Mouse (Mus musculus): Measurements from ENCODE around the gene Hsf5. TPM values are rescaled to one million over a fixed set of nuclear protein-coding genes. Genes with fewer than 3 reads are reported as not detected.

The Hsf5 gene
- polyA plus RNA-seq, 1 experiment from 2014 or later, result 0.31 TPM

DNA sequence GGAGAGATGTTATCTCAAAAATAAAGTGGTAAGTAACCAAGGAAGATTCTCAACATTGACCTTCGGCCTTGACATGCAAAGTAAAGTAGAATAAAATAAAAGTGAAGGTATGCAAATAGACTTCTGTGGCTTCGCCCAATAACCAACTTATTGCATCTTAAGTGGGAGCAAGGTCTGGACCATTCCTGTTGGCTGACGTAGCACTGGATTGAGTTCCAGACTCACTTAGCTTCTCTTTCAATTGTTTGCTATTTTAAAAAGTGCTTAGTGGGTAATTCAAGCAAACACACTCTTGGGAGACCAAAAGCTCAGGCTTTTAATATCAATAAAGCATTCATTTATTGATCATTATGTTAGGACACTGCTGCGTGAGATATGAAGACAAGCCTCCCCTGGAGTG is 81.2 kb downstream of the Hsf5 start:
- no peaks in the 10 kb centered on the region for H3K36me3 ChIP-seq
- no peaks in the 10 kb centered on the region for H3K27me3 ChIP-seq
- H3K27ac ChIP-seq, result no peak overlapping the region
- H3K4me1 ChIP-seq, result no peaks in the 10 kb centered on the region
- H3K4me3 ChIP-seq, result no peak overlapping the region
- WGBS, result 90% methylated on average over 4 of the region's 4 CpGs
- no peak for ATAC-seq (ENCODE audit: insufficient number of reproducible peaks, insufficient read depth, low FRiP score, low TSS enrichment)
- no peak overlapping the region for H3K9ac ChIP-seq
- no peaks in the 10 kb centered on the region for H3K9me3 ChIP-seq
- H3K4me2 ChIP-seq (replicated peaks), result no peak overlapping the region

DNA sequence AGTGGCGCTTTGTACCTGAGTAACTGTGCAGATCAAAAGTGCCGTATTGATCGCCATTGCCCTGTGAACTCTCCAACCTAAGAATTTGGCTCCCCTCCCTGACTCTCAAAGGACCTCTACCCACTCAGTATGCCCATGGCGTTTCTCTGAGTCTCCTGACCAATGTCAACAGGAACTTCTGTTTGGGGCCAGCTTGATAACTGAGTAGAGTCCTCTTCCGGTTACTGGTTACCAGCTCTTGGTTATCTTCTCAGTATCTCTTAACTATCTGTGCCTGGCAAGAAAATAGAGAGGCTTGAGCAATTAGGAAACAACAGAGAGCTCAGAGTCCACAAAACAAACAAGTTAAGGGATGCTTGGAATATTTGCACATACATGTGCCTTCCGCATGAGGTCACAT is 84.1 kb downstream of the Hsf5 start:
- H3K9ac ChIP-seq, result no peak overlapping the region
- no peak for ATAC-seq (ENCODE audit: insufficient number of reproducible peaks, insufficient read depth, low FRiP score, low TSS enrichment)
- no peaks in the 10 kb centered on the region for H3K9me3 ChIP-seq
- no peak overlapping the region for H3K4me2 ChIP-seq (replicated peaks)
- no peak overlapping the region for H3K4me3 ChIP-seq
- 86% methylated on average over 6 of the region's 6 CpGs for WGBS
- H3K27me3 ChIP-seq, result no peaks in the 10 kb centered on the region
- no peaks in the 10 kb centered on the region for H3K4me1 ChIP-seq
- no peaks in the 10 kb centered on the region for H3K36me3 ChIP-seq
- H3K27ac ChIP-seq, result no peak overlapping the region

DNA sequence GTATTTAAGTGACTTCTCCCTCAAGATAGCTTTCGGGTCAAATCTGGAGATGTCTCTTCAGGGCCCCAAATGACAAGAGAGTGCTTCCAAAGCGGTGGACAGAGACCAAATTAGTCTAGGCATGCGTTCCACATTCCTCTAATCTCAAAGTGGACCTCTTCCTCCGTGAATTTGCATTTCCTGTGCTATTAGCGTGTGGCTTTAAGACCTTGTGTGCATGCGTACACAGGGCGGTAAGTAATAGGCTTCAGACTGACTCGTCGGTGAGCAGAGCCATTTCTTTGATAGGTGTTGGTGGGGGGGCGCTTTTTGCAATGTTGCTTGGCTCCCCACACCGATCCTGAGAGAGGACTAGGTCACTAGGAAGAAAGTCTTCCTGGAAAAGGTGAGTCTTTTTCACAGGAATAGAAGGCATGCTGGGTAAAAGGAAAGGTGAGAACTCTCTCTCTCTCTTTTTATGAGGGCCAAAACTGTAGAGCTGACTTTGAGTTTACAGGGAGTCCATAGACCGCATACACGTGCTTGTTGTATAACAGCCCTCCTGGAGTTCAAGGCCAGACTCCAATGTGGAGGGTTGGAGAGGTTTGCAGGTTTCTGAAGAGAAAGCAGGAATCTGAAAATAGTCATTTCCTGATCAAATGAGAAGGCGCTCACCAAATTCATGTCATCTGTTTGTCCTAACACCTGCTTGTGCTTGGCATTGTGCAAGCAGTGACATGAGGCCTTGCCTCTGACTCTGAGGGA is 85.1 kb downstream of the Hsf5 start:
- no peak for ATAC-seq (ENCODE audit: insufficient number of reproducible peaks, insufficient read depth, low FRiP score, low TSS enrichment)
- no peaks in the 10 kb centered on the region for H3K36me3 ChIP-seq
- H3K27me3 ChIP-seq, result no peaks in the 10 kb centered on the region
- H3K4me3 ChIP-seq, result no peak overlapping the region
- H3K27ac ChIP-seq, result no peak overlapping the region
- H3K4me1 ChIP-seq, result no peaks in the 10 kb centered on the region
- no peaks in the 10 kb centered on the region for H3K9me3 ChIP-seq
- H3K9ac ChIP-seq, result no peak overlapping the region
- no peak overlapping the region for H3K4me2 ChIP-seq (replicated peaks)
- 76% methylated on average over 14 of the region's 14 CpGs for WGBS

DNA sequence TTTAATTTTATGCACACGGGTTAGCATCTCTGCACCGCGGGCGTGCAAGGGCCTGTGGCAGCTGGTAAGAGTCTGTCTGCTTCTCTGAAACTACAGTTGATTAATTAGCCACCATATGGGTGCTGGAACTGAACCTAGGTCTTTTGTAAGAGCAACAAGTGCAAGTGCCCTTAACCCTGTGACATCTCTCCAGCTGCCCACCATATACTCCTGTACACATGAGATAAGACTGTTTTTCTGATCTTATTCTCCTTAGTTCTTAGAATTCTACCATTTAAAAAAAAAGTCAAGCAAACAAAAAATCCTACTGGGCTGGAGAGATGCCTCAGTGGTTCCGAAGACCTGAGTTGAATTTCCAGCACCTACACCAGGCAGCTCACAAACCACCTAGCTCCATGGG is 86.7 kb downstream of the Hsf5 start:
- no peak for ATAC-seq (ENCODE audit: insufficient number of reproducible peaks, insufficient read depth, low FRiP score, low TSS enrichment)
- Histone ChIP-seq H3K27me3 (no peaks in the 10 kb centered on the region), H3K4me2 (replicated peaks) (no peak overlapping the region), H3K36me3 (no peaks in the 10 kb centered on the region), H3K27ac (no peak overlapping the region), H3K9me3 (no peaks in the 10 kb centered on the region), H3K4me3 (no peak overlapping the region), H3K4me1 (no peaks in the 10 kb centered on the region), H3K9ac (no peak overlapping the region)
- WGBS, result 87% methylated on average over 5 of the region's 5 CpGs

DNA sequence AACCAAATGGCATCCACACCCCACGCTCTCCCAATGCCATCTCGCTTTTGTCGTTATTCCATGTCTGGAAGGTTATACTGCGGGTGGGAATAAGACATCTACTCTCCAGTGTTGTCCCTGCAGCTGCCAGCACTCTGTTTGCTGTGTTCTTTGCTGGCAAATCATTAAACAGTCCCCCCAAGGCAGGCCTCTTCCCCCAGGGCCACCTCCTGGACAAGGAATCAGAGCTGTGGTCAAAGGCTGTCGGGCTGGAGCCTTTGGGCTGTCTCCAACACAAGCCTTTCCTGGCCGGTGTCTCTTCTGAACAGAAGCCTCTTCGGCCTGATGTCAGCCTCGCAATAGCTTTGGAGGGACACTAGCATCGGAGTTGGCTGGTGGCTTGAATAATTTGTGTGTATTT is 87.3 kb downstream of the Hsf5 start:
- Histone ChIP-seq H3K27ac (no peak overlapping the region), H3K9me3 (no peaks in the 10 kb centered on the region), H3K4me3 (no peak overlapping the region), H3K4me1 (peaks cover under 1% of the 10 kb centered on the region; the same call in 1 of the 2 replicates), H3K27me3 (no peaks in the 10 kb centered on the region), H3K4me2 (replicated peaks) (no peak overlapping the region), H3K36me3 (no peaks in the 10 kb centered on the region), H3K9ac (no peak overlapping the region)
- no peak for ATAC-seq (ENCODE audit: insufficient number of reproducible peaks, insufficient read depth, low FRiP score, low TSS enrichment)
- WGBS, result 91% methylated on average over 9 of the region's 9 CpGs

DNA sequence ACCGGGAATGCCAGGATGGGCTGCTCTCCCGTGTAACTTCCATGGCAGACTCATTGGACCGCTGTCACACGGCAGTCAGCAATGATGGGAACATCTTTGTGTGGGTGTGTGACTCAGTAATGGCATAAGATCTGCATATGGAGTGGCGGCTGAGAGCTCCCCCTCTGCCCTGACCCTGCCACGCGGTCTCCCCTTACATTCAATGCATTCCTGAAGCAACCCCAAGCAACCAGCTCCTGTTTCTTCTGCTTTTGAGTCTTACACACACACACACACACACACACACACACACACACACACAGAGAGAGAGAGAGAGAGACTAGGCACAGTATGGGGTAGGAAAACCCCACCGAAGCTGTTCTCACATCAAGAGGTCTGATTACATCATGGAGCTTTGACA is 90.6 kb downstream of the Hsf5 start:
- Histone ChIP-seq H3K9me3 (no peaks in the 10 kb centered on the region), H3K36me3 (no peaks in the 10 kb centered on the region), H3K4me1 (peaks cover 5% of the 10 kb centered on the region; the same call in 1 of the 2 replicates), H3K4me2 (replicated peaks) (no peak overlapping the region), H3K9ac (no peak overlapping the region), H3K4me3 (no peak overlapping the region), H3K27ac (0 out of 2 replicates have a peak overlapping the region, but pooled peaks have one; percentile 11), H3K27me3 (no peaks in the 10 kb centered on the region)
- no peak for ATAC-seq (ENCODE audit: insufficient number of reproducible peaks, insufficient read depth, low FRiP score, low TSS enrichment)
- 49% methylated on average over 8 of the region's 8 CpGs for WGBS

DNA sequence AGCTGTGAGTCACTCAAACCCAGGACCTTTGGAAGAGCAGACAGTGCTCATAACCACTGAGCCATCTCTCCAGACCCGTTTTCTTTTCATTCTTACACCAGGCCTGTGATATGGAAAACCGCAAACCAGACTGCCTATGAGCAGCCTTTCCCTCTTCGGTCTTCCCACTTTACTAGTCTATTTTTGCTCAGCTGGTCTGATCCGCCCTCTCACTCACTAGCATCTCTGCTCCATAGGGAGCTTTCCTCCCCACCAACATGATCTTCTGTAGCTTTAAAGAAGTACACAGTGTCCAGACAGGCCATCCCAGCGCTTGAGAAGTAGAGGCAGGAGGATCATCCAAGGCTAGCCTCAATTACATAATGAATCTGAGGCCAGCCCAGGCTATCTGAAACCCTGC is 92.0 kb downstream of the Hsf5 start:
- no peak overlapping the region for H3K9ac ChIP-seq
- ATAC-seq (ENCODE audit: insufficient number of reproducible peaks, insufficient read depth, low FRiP score, low TSS enrichment), result no peak

More for the DNA sequence above, 92.0 kb downstream of the Hsf5 start:
- H3K9me3 ChIP-seq, result no peaks in the 10 kb centered on the region
- peak overlapping the region; percentile 69; the same call in 1 of the 2 replicates for H3K27ac ChIP-seq
- no peak overlapping the region for H3K4me3 ChIP-seq
- H3K4me1 ChIP-seq, result peaks cover 5% of the 10 kb centered on the region; the same call in 1 of the 2 replicates
- H3K36me3 ChIP-seq, result no peaks in the 10 kb centered on the region
- no peaks in the 10 kb centered on the region for H3K27me3 ChIP-seq
- no peak overlapping the region for H3K4me2 ChIP-seq (replicated peaks)
- WGBS, result 80% methylated on average over 5 of the region's 5 CpGs

Other genes with a start within 250 kb of the Hsf5 start
- 10.6 TPM in 2 replicates for gene Rad51c, start 212.2 kb upstream of the Hsf5 start, polyA plus RNA-seq (2016; fragmentation: Nextera tagmentation; extraction: Ambion mirVana)
- 0.64 and 0.99 TPM in 2 replicates for gene Tex14, start 212.1 kb upstream of the Hsf5 start, polyA plus RNA-seq (2016; fragmentation: Nextera tagmentation; extraction: Ambion mirVana)
- gene Gm11492, start 50.5 kb upstream of the Hsf5 start, polyA plus RNA-seq (2016; fragmentation: Nextera tagmentation; extraction: Ambion mirVana), result not detected in 2 replicates
- gene Sept4, start 48.3 kb upstream of the Hsf5 start, polyA plus RNA-seq (2016; fragmentation: Nextera tagmentation; extraction: Ambion mirVana), result 13.3 TPM in 2 replicates
- gene Mtmr4, start 25.0 kb upstream of the Hsf5 start, polyA plus RNA-seq (2016; fragmentation: Nextera tagmentation; extraction: Ambion mirVana), result 54.9 and 58.2 TPM in 2 replicates
- gene Rnf43, start 45.6 kb downstream of the Hsf5 start, polyA plus RNA-seq (2016; fragmentation: Nextera tagmentation; extraction: Ambion mirVana), result 4.5 and 5.5 TPM in 2 replicates
- gene Supt4a, start 120.4 kb downstream of the Hsf5 start, polyA plus RNA-seq (2016; fragmentation: Nextera tagmentation; extraction: Ambion mirVana), result 158 TPM in 2 replicates
- gene Tspoap1, start 143.4 kb downstream of the Hsf5 start, polyA plus RNA-seq (2016; fragmentation: Nextera tagmentation; extraction: Ambion mirVana), result 5.1 and 8.6 TPM in 2 replicates
- 3.0 and 3.4 TPM in 2 replicates for gene Mpo, start 176.4 kb downstream of the Hsf5 start, polyA plus RNA-seq (2016; fragmentation: Nextera tagmentation; extraction: Ambion mirVana)
- 0.56 and 0.83 TPM in 2 replicates for gene Lpo, start 211.1 kb downstream of the Hsf5 start, polyA plus RNA-seq (2016; fragmentation: Nextera tagmentation; extraction: Ambion mirVana)
- 19.8 and 20.6 TPM in 2 replicates for gene Mks1, start 236.1 kb downstream of the Hsf5 start, polyA plus RNA-seq (2016; fragmentation: Nextera tagmentation; extraction: Ambion mirVana)